Mouse (Mus musculus) midbrain, postnatal 0 days (tissue): ENCODE results near the gene Tbata. TPM values are rescaled to one million over a fixed set of nuclear protein-coding genes. Genes with fewer than 3 reads are reported as not detected.

Experiments
- ATAC-seq: fragments of 200-750 bp; cut with Nextera tagmentation; 2 replicates; pipeline ENCODE4 v1.8.0; 2017; ENCODE audit warnings: moderate number of reproducible peaks, mild to moderate bottlenecking, moderate TSS enrichment, moderate library complexity; ENCODE audit not compliant: low FRiP score
- DNase-seq: peaks from one replicate; pipeline ENCODE4 v3.0.0-alpha.2; 2015; ENCODE audit warnings: low spot score
- H3K27ac ChIP-seq: fragments of 300-500 bp; sonication (generic); 2 replicates; pipeline ENCODE4 v1.5.1; 2014; ENCODE audit warnings: low read depth, mild to moderate bottlenecking, low read length, mixed read lengths
- H3K27me3 ChIP-seq: fragments of 300-500 bp; sonication (generic); 2 replicates; pipeline ENCODE4 v1.6.1; 2014; ENCODE audit warnings: low read length, control low read depth, mixed read lengths; ENCODE audit not compliant: insufficient read depth
- H3K36me3 ChIP-seq: fragments of 300-500 bp; sonication (generic); 2 replicates; pipeline ENCODE4 v1.6.1; 2014; ENCODE audit warnings: low read length, control low read depth, mixed read lengths; ENCODE audit not compliant: insufficient read depth
- H3K4me1 ChIP-seq: fragments of 300-500 bp; sonication (generic); 2 replicates; pipeline ENCODE4 v1.6.1; 2014; ENCODE audit warnings: mild to moderate bottlenecking, control low read depth, antibody characterized with exemption, low read length, mixed read lengths; ENCODE audit not compliant: insufficient read depth
- H3K4me2 ChIP-seq: fragments of 300-500 bp; sonication (generic); 2 replicates; pipeline ENCODE4 v1.6.1; 2014; ENCODE audit warnings: low read depth, mild to moderate bottlenecking, low read length, mixed read lengths; ENCODE audit not compliant: poor library complexity, severe bottlenecking
- H3K4me3 ChIP-seq: fragments of 300-500 bp; sonication (generic); 2 replicates; pipeline ENCODE4 v1.5.1; 2014; ENCODE audit warnings: low read depth, mild to moderate bottlenecking, low read length, moderate library complexity
- H3K9ac ChIP-seq: fragments of 300-500 bp; sonication (generic); replicated peaks from 2 replicates; pipeline ENCODE4 v1.6.1; 2014; ENCODE audit warnings: mild to moderate bottlenecking, low read length, moderate library complexity, mixed read lengths; ENCODE audit not compliant: poor library complexity, severe bottlenecking
- H3K9me3 ChIP-seq: fragments of 300-500 bp; sonication (generic); 2 replicates; pipeline ENCODE4 v1.6.1; 2016; ENCODE audit warnings: low read length, control low read depth
- CTCF ChIP-seq: IDR thresholded peaks from 2 replicates; pipeline ENCODE4 v1.5.1; 2016; ENCODE audit warnings: antibody characterized with exemption, mild to moderate bottlenecking
- WGBS: fragments of 180-500 bp; shearing (Covaris S2); extraction: QIAGEN DNeasy Blood & Tissue Kit; methylation state at CpG from one replicate; pipeline ENCODE4 v1.1.7; 2014; 5-methylcytosine and 5-hydroxymethylcytosine counted together
- polyA plus RNA-seq: library from polyadenylated mRNA; unstranded; fragments of >200 nt; fragmentation: Nextera tagmentation; extraction: Ambion mirVana; gene quantifications from 2 replicates; pipeline ENCODE4 v1.2.1, GENCODE M21; 2015
- total RNA-seq: library from RNA; depleted of rRNA; stranded (reverse); fragments of >200 nt; gene quantifications from 2 replicates; pipeline ENCODE4 v1.2.3, GENCODE M21; 2014

Gene Tbata
- total and polyA plus RNA-seq, 2 experiments from 2014 or later, result 0.11 TPM

DNA sequence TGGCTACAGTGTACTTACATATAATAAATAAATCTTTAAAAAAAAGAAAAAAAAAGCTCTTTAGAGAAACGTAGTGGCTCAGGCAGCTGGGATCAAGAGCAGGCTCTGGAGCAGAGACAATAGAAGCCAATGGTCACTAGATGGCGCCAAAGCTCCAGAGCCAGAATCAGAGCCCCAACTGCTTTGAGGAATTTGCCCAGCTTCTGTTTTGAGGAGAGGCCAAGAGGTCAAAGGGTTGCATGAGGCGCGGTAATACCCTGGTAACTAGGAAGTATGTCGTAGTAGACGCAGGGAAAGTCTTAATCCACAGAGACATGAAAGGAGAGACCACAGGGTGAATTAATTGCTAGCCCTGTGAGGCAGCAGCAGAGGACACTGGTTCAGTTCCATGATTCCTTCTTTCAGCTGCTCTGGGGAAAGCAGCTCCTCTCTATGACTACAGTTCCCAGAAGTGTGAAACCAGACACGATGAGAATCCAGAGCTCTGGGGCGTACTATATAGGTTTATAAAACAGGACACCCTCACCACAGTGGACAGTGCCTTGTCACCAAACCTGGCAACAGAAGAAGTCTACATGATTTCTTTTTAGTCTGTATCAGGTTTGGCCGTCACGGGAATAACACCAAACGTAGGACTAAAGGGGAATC lies 27.9 kb downstream of the Tbata start:
- no peak overlapping the region for H3K4me3 ChIP-seq
- DNase-seq (peak; percentile 90), ATAC-seq (0 out of 2 replicates have a peak, but pooled peaks have one; percentile 14)
- no peaks in the 10 kb centered on the region for H3K27me3 ChIP-seq
- H3K4me1 ChIP-seq, result no peaks in the 10 kb centered on the region
- no peaks in the 10 kb centered on the region for H3K9me3 ChIP-seq
- H3K27ac ChIP-seq, result no peak overlapping the region
- H3K4me2 ChIP-seq, result no peak overlapping the region
- WGBS, result 18% methylated on average over 11 of the region's 11 CpGs
- peak; percentile 97 for TF ChIP-seq CTCF
- H3K9ac ChIP-seq, result no peak overlapping the region
- no peaks in the 10 kb centered on the region for H3K36me3 ChIP-seq

DNA sequence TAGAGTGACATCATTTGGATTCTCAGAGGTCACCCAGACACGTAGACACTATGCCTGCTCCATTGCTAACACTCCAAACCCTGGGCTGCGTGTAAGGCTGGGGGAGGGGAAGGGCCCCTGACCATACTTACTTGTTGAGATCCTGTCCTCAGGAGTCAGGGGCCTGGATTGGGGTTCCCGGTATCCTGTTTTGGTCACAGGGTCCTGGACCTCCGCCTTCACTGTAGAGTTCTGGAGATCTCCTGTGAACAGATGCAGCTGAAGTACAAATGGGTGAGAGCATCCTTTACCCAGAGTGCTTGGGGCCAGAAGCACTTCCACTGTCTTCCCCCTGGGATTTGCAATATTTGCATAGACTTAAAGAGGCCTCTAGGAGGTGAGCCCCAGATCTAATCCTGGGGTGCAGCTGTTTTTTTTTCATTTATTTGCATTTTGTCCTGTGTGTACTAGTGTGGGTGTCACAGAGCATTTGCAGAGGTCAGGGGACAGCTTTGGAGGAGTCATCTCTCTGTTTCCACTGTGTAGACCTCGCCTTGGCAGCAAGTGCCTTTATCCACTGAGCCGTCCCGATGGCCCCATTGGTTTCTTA lies 28.6 kb downstream of the Tbata start:
- Histone ChIP-seq H3K9me3 (no peaks in the 10 kb centered on the region), H3K36me3 (no peaks in the 10 kb centered on the region), H3K4me2 (no peak overlapping the region), H3K4me3 (no peak overlapping the region), H3K9ac (no peak overlapping the region), H3K27ac (no peak overlapping the region), H3K4me1 (no peaks in the 10 kb centered on the region), H3K27me3 (no peaks in the 10 kb centered on the region)
- TF ChIP-seq CTCF, result no peak
- ATAC-seq (no peak), DNase-seq (no peak)
- 71% methylated on average over 7 of the region's 7 CpGs for WGBS

- Histone ChIP-seq H3K27me3 (no peaks in the 10 kb centered on the region), H3K9ac (no peak overlapping the region), H3K9me3 (no peaks in the 10 kb centered on the region), H3K4me3 (no peak overlapping the region), H3K4me1 (no peaks in the 10 kb centered on the region), H3K27ac (no peak overlapping the region), H3K36me3 (no peaks in the 10 kb centered on the region), H3K4me2 (no peak overlapping the region)
- no peak for DNase-seq
- ATAC-seq, result no peak
- WGBS, result 46% methylated on average over 9 of the region's 9 CpGs
- no peak for TF ChIP-seq CTCF
Measured at GRCm38 (mm10) chr10:61200998-61201397, 29.2 kb downstream of the Tbata start.

GRCm38 (mm10) chr10:61201596-61202318 lies 30.0 kb downstream of the Tbata start:
- ATAC-seq, result no peak
- 86% methylated on average over 12 of the region's 12 CpGs for WGBS
- Histone ChIP-seq H3K27me3 (no peaks in the 10 kb centered on the region), H3K9me3 (no peaks in the 10 kb centered on the region), H3K4me1 (no peaks in the 10 kb centered on the region), H3K36me3 (no peaks in the 10 kb centered on the region), H3K9ac (no peak overlapping the region), H3K4me2 (no peak overlapping the region), H3K27ac (no peak overlapping the region), H3K4me3 (no peak overlapping the region)
- TF ChIP-seq CTCF, result no peak
- DNase-seq, result no peak

- no peak overlapping the region for H3K27ac ChIP-seq
- H3K4me2 ChIP-seq, result no peak overlapping the region
- no peaks in the 10 kb centered on the region for H3K4me1 ChIP-seq
- no peaks in the 10 kb centered on the region for H3K9me3 ChIP-seq
- H3K27me3 ChIP-seq, result no peaks in the 10 kb centered on the region
- 67% methylated on average over 3 of the region's 3 CpGs for WGBS
- H3K9ac ChIP-seq, result no peak overlapping the region
- TF ChIP-seq CTCF, result no peak
- no peak for ATAC-seq
- no peaks in the 10 kb centered on the region for H3K36me3 ChIP-seq
- H3K4me3 ChIP-seq, result no peak overlapping the region
- DNase-seq, result no peak
Measured at GRCm38 (mm10) chr10:61203930-61204329, 32.2 kb downstream of the Tbata start.

GRCm38 (mm10) chr10:61208114-61208684 lies 36.4 kb downstream of the Tbata start:
- no peak overlapping the region for H3K9ac ChIP-seq
- no peak overlapping the region for H3K4me3 ChIP-seq
- no peak overlapping the region for H3K4me2 ChIP-seq
- DNase-seq (no peak), ATAC-seq (no peak)
- no peak for TF ChIP-seq CTCF
- 90% methylated on average over 9 of the region's 9 CpGs for WGBS
- no peak overlapping the region for H3K27ac ChIP-seq
- H3K4me1 ChIP-seq, result no peaks in the 10 kb centered on the region
- no peaks in the 10 kb centered on the region for H3K9me3 ChIP-seq
- no peaks in the 10 kb centered on the region for H3K36me3 ChIP-seq
- no peaks in the 10 kb centered on the region for H3K27me3 ChIP-seq
